Mouse (Mus musculus) CD8-positive naive resting alpha-beta T cell, adult 2 months (primary cell): Measurements from ENCODE around the gene Actr1b.

Experiments used
- DNase-seq, 2 experiments: peaks; one replicate each; pipeline ENCODE4 v3.0.0; 2022; ENCODE audit warnings: low read depth in 2 of 2, low spot score in 2 of 2

The Actr1b gene

GRCm38 (mm10) chr1:36714311-36714710 lies at the start of gene Actr1b:
Gene Actr1b (minus strand): TSS chr1:36714422.
- no peak for DNase-seq

GRCm38 (mm10) chr1:36761568-36761967 lies 47.3 kb upstream of the Actr1b start, which contains the start of gene Zap70:
Gene Zap70 (plus strand): TSS chr1:36761798.
- DNase-seq: peak; percentile 72 to 79

- no peak for DNase-seq
Measured at GRCm38 (mm10) chr1:36761061-36761460, 46.8 kb upstream of the Actr1b start.

GRCm38 (mm10) chr1:36760401-36760800 lies 46.2 kb upstream of the Actr1b start:
- DNase-seq: no peak

- no peak for DNase-seq
Measured at GRCm38 (mm10) chr1:36759076-36759475, 44.9 kb upstream of the Actr1b start.

- no peak for DNase-seq
Measured at GRCm38 (mm10) chr1:36758553-36758952, 44.3 kb upstream of the Actr1b start.

GRCm38 (mm10) chr1:36753932-36754675 lies 39.9 kb upstream of the Actr1b start:
- DNase-seq: no peak

GRCm38 (mm10) chr1:36746452-36746851 lies 32.2 kb upstream of the Actr1b start:
- DNase-seq: peak; percentile 46 to 55

- DNase-seq: no peak
Measured at GRCm38 (mm10) chr1:36745661-36746060, 31.4 kb upstream of the Actr1b start.

GRCm38 (mm10) chr1:36744268-36744944 lies 30.2 kb upstream of the Actr1b start:
- DNase-seq: peak; percentile 83 to 91

- no peak for DNase-seq
Measured at GRCm38 (mm10) chr1:36743046-36743445, 28.8 kb upstream of the Actr1b start.

- no peak for DNase-seq
Measured at GRCm38 (mm10) chr1:36739231-36739630, 25.0 kb upstream of the Actr1b start.

- DNase-seq: peak; percentile 84 to 88
Measured at GRCm38 (mm10) chr1:36737300-36737699, 23.1 kb upstream of the Actr1b start.

- no peak for DNase-seq
Measured at GRCm38 (mm10) chr1:36724057-36724431, 9.8 kb upstream of the Actr1b start.

- DNase-seq: peak; percentile 36 to 39
Measured at GRCm38 (mm10) chr1:36723146-36724056, 9.2 kb upstream of the Actr1b start.

- no peak for DNase-seq
Measured at GRCm38 (mm10) chr1:36718786-36719185, 4.6 kb upstream of the Actr1b start.

GRCm38 (mm10) chr1:36711104-36711503 lies 3.1 kb downstream of the Actr1b start:
- no peak for DNase-seq

GRCm38 (mm10) chr1:36709854-36710280 lies 4.4 kb downstream of the Actr1b start, which contains the start of gene 4933424G06Rik:
Gene 4933424G06Rik (plus strand): TSS chr1:36710149.
- DNase-seq: peak; percentile 97

GRCm38 (mm10) chr1:36709055-36709853 lies 5.0 kb downstream of the Actr1b start:
- DNase-seq: peak; percentile 33 to 65

- DNase-seq: no peak
Measured at GRCm38 (mm10) chr1:36708626-36709025, 5.6 kb downstream of the Actr1b start.
